Mouse (Mus musculus): ENCODE results near the gene Aco1. TPM values are rescaled to one million over a fixed set of nuclear protein-coding genes. Genes with fewer than 3 reads are reported as not detected.

Aco1 gene
- polyA plus RNA-seq, 1 experiment from 2014 or later, result 48.6 TPM

Other genes with a start within 250 kb of the Aco1 start
- 4.8 and 6.4 TPM in 2 replicates for gene Ddx58, start 96.7 kb downstream of the Aco1 start, polyA plus RNA-seq (2014; fragmentation: Nextera tagmentation; extraction: Ambion mirVana)
- 24.7 and 25.4 TPM in 2 replicates for gene Smim27, start 126.5 kb downstream of the Aco1 start, polyA plus RNA-seq (2014; fragmentation: Nextera tagmentation; extraction: Ambion mirVana)
- 58.2 and 58.3 TPM in 2 replicates for gene Topors, start 126.8 kb downstream of the Aco1 start, polyA plus RNA-seq (2014; fragmentation: Nextera tagmentation; extraction: Ambion mirVana)
- gene Ndufb6, start 136.3 kb downstream of the Aco1 start, polyA plus RNA-seq (2014; fragmentation: Nextera tagmentation; extraction: Ambion mirVana), result 301 and 304 TPM in 2 replicates